Mouse (Mus musculus): ENCODE data around the gene Efna3. TPM values are rescaled to one million over a fixed set of nuclear protein-coding genes. Genes with fewer than 3 reads are reported as not detected.
A peak's percentile ranks its signal among the peaks of the same experiment; 100 is the strongest.

Gene Efna3
- polyA plus RNA-seq, 3 experiments from 2014 or later = not detected

- no peak for ATAC-seq
These were observed 40.5 kb downstream of the Efna3 start for GRCm38 (mm10) chr3:89282291-89282643.

DNA sequence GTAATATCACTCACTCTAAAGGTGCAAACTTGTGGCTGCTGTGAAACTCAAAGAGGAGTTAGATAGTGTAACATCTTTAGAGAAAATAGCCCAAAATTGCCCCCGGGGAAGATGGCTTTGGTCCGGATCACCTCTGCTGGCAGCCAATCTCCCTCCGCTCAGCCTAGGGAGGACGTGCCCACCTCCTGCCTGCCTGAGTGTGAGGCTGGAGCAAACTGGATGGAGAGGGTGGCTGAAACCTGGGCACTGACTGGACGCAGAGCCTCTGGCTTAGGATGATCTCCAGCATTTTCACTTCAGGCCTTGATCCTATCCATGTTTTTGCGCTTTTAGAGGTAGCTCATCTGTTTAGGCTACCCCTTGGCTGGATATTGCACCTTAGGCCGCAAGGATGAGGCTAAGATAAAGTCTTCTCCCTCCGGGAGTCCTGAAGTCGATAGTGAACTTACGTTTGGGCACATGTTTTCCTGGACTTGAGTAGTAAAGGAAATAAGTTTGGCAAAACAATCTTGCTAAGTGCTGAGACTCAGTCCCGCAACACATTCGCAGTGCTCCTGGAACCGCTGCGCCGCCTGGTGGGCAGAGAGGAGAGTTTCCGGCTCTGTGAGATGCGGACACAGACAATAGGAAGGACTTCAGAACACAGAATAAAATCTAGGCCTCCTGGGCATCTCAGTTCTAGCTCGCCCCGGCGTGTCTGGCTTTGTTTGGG lies 41.0 kb downstream of the Efna3 start:
- peak; percentile 72 for ATAC-seq

GRCm38 (mm10) chr3:89280606-89281511 lies 41.9 kb downstream of the Efna3 start, which contains the start of gene Efna1:
Efna1 (minus strand) TSS chr3:89281142.
- peak; percentile 33 for ATAC-seq

- no peak for ATAC-seq
These were observed 42.6 kb downstream of the Efna3 start for GRCm38 (mm10) chr3:89280050-89280605.

DNA sequence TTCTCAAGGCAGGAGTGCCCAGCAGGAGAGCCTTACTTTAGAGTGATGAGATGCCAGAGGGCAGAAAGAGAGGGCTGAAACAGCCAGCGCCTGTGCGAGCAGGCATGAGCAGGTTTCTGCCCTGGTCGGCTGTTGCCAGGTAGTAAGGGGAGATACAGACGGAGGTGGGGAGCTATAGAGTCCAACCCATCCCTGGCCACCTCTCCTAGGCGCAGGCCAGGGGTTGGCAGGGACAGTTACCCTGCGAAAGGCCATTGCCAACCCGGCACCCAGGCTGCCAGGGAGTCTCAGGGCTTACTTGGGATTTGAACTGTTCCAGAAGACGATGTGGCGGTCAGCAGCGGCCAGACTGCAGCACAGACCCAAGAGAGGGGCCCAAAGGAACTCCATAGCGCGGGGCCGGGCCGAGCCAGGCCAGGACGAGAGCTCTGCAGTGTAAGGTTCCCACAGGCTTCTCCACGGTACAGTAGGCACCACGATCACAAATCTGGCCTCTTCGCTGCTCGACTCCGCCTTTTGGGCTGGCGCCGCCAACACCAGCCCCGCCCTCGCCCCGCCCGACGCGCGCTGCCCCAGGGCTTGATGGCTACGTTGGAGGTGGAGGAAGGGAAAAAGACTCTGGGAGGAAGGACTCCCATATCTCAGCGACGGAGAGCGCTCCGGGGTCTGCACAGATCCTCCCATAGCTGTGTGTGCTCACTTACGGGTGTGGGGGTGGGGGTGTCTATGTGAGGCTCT lies 43.4 kb downstream of the Efna3 start:
- ATAC-seq = no peak

DNA sequence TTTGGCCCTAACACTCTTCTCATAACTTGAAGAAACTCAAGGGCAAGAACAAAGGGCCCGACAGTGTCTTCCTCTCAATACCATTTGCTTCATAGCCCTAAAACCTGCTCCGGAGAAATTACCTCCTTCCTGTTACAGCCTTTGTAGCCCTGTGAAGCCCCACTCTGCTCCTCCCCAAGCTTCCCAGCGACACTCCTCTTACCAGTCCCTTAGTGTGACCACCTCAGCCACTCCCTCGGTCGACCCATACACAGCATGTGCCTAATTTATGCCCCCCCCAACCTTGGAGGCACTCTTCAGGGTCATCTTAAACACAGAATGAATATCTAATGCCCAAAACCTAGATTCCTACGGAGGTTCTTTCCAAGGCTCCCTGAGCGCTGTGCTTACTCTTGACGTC lies 44.1 kb downstream of the Efna3 start:
- no peak for ATAC-seq

GRCm38 (mm10) chr3:89278107-89278506 lies 44.7 kb downstream of the Efna3 start:
- ATAC-seq = no peak

GRCm38 (mm10) chr3:89277281-89278021 lies 45.3 kb downstream of the Efna3 start:
- no peak for ATAC-seq

DNA sequence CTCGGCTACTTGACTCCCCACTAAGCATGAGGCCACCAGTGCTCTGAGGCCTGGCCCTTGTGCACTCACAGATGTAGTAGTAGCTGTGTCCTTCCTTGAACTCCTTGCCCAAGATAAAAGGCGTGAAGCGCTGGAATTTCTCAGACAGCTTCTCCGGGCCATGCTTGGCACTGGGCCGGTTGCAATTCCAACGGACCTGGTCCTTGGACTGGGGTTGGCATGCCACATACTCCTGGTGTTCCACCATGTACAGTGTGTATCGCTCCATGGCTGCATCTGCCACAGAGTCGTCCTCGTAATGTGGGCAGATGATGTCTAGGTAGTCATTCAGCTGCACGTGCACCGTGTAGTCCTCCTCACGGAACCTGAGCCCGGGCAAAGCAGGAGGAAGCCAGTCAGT lies 46.7 kb downstream of the Efna3 start:
- no peak for ATAC-seq

DNA sequence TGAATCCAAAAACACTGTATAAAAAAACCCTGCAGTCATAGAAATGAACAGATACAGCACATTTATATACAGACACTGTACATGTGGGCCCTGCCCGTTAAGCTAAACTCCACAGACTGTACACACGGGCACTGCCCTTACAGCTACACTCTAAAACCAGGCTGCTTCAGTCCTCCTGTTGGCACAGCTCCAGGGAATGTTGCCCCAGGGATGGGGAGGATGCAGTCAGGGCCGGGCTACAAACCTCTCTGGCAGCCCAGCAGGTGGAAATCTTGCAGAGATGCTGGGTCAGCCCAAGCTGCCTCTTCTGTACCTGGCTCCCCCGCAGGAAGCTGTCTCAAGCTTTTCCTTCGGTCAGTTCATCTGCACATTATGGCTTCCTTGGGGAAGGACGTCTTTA lies 51.0 kb downstream of the Efna3 start:
- no peak for ATAC-seq

DNA sequence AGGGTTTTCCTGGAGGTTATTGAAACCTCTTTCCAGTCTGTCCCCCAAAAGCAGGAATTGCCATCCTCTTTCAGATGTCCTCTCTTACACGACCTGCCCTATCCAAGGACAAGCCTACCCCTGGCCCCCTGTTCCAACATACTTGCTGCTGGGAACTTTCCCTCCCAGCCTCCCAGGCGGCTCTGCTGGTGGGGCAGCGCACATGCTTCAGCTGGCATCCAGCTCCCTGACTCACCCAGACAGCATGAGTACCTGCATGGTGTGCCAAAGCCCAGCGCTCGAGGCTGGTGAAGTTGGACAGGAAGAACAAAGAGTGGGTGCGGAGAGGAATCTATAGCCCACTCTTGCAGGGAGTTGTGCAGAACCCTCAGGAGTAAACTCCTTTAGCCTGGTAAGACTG lies 51.9 kb downstream of the Efna3 start:
- no peak for ATAC-seq

- peak; percentile 77 for ATAC-seq
These were observed 52.6 kb downstream of the Efna3 start, which contains the start of gene Slc50a1 for GRCm38 (mm10) chr3:89270051-89270755. Slc50a1 (minus strand) TSS chr3:89270570.

GRCm38 (mm10) chr3:89268916-89269315 lies 53.8 kb downstream of the Efna3 start:
- ATAC-seq = no peak

- peak; percentile 93 for ATAC-seq
These were observed 56.3 kb downstream of the Efna3 start for GRCm38 (mm10) chr3:89266439-89266893.

Other genes with a start within 250 kb of the Efna3 start
- 10 to 100 TPM; 57.4 to 78.0 (median 68.9) TPM for gene Rusc1, start 229.7 kb downstream of the Efna3 start, polyA plus RNA-seq (2017; shearing (Covaris generic))
- gene Gm43738, start 221.9 kb downstream of the Efna3 start, polyA plus RNA-seq (2017; shearing (Covaris generic)) = not detected
- gene Fdps, start 221.0 kb downstream of the Efna3 start, polyA plus RNA-seq (2017; shearing (Covaris generic)) = 10 to 100 TPM; 46.3 to 92.3 (median 78.1) TPM
- not detected for gene Pklr, start 186.8 kb downstream of the Efna3 start, polyA plus RNA-seq (2017; shearing (Covaris generic))
- gene Hcn3, start 162.8 kb downstream of the Efna3 start, polyA plus RNA-seq (2017; shearing (Covaris generic)) = 1 to 10 TPM in 2 of 3 experiments, not detected in 1; 1.3 TPM
- gene Clk2, start 158.2 kb downstream of the Efna3 start, polyA plus RNA-seq (2017; shearing (Covaris generic)) = 10 to 100 TPM; 12.5 to 29.0 (median 24.7) TPM
- gene Scamp3, start 145.5 kb downstream of the Efna3 start, polyA plus RNA-seq (2017; shearing (Covaris generic)) = 100 to 1,000 TPM; 168 to 216 (median 185) TPM
- gene Fam189b, start 139.8 kb downstream of the Efna3 start, polyA plus RNA-seq (2017; shearing (Covaris generic)) = 100 to 1,000 TPM; 132 to 223 (median 213) TPM
- gene Gba, start 120.0 kb downstream of the Efna3 start, polyA plus RNA-seq (2017; shearing (Covaris generic)) = 10 to 100 TPM; 63.7 to 86.1 (median 85.1) TPM
- gene Thbs3, start 107.8 kb downstream of the Efna3 start, polyA plus RNA-seq (2017; shearing (Covaris generic)) = 1 to 10 TPM in 2 of 3 experiments, under 1 TPM in 1; 0.48 to 3.3 (median 2.7) TPM
- gene Mtx1, start 95.9 kb downstream of the Efna3 start, polyA plus RNA-seq (2017; shearing (Covaris generic)) = 100 to 1,000 TPM in 1 of 3 experiments, 10 to 100 TPM in 2; 77.7 to 112 (median 94.3) TPM
- gene Muc1, start 93.9 kb downstream of the Efna3 start, polyA plus RNA-seq (2017; shearing (Covaris generic)) = 1 to 10 TPM; 1.6 to 2.5 (median 1.8) TPM
- 100 to 1,000 TPM; 271 to 458 (median 303) TPM for gene Krtcap2, start 77.0 kb downstream of the Efna3 start, polyA plus RNA-seq (2017; shearing (Covaris generic))
- gene Trim46, start 76.7 kb downstream of the Efna3 start, polyA plus RNA-seq (2017; shearing (Covaris generic)) = 1 to 10 TPM; 2.6 to 5.5 (median 3.4) TPM
- gene Dpm3, start 63.6 kb downstream of the Efna3 start, polyA plus RNA-seq (2017; shearing (Covaris generic)) = 100 to 1,000 TPM; 115 to 155 (median 137) TPM
- 100 to 1,000 TPM; 152 to 315 (median 248) TPM for gene Slc50a1, start 52.4 kb downstream of the Efna3 start, polyA plus RNA-seq (2017; shearing (Covaris generic))
- gene Efna1, start 41.8 kb downstream of the Efna3 start, polyA plus RNA-seq (2017; shearing (Covaris generic)) = not detected
- gene Efna4, start 15.1 kb upstream of the Efna3 start, polyA plus RNA-seq (2017; shearing (Covaris generic)) = under 1 TPM in 2 of 3 experiments, not detected in 1; 0.49 to 0.59 TPM
- 10 to 100 TPM in 2 of 3 experiments, 1 to 10 TPM in 1; 6.8 to 11.1 (median 10.8) TPM for gene Adam15, start 27.0 kb upstream of the Efna3 start, polyA plus RNA-seq (2017; shearing (Covaris generic))
- under 1 TPM in 2 of 3 experiments, not detected in 1; 0.20 to 0.54 TPM for gene Dcst2, start 39.0 kb upstream of the Efna3 start, polyA plus RNA-seq (2017; shearing (Covaris generic))
- gene Dcst1, start 42.3 kb upstream of the Efna3 start, polyA plus RNA-seq (2017; shearing (Covaris generic)) = under 1 TPM; 0.40 to 0.88 (median 0.71) TPM
- gene Zbtb7b, start 71.8 kb upstream of the Efna3 start, polyA plus RNA-seq (2017; shearing (Covaris generic)) = 10 to 100 TPM; 11.1 to 16.2 (median 11.4) TPM
- under 1 TPM in 1 of 3 experiments, not detected in 2; 0.38 TPM for gene Lenep, start 79.8 kb upstream of the Efna3 start, polyA plus RNA-seq (2017; shearing (Covaris generic))
- 10 to 100 TPM; 43.1 to 63.7 (median 57.5) TPM for gene Flad1, start 88.9 kb upstream of the Efna3 start, polyA plus RNA-seq (2017; shearing (Covaris generic))
- gene Cks1b, start 95.4 kb upstream of the Efna3 start, polyA plus RNA-seq (2017; shearing (Covaris generic)) = 100 to 1,000 TPM in 1 of 3 experiments, 10 to 100 TPM in 2; 23.3 to 176 (median 34.8) TPM
- 10 to 100 TPM; 31.2 to 34.1 (median 33.7) TPM for gene Shc1, start 95.5 kb upstream of the Efna3 start, polyA plus RNA-seq (2017; shearing (Covaris generic))
- 1 to 10 TPM; 9.0 to 9.6 (median 9.5) TPM for gene Pygo2, start 107.2 kb upstream of the Efna3 start, polyA plus RNA-seq (2017; shearing (Covaris generic))
- gene Pbxip1, start 113.7 kb upstream of the Efna3 start, polyA plus RNA-seq (2017; shearing (Covaris generic)) = 10 to 100 TPM; 41.1 to 46.1 (median 42.2) TPM
- 10 to 100 TPM; 34.8 to 40.5 (median 39.0) TPM for gene Pmvk, start 131.6 kb upstream of the Efna3 start, polyA plus RNA-seq (2017; shearing (Covaris generic))
- gene Kcnn3, start 197.2 kb upstream of the Efna3 start, polyA plus RNA-seq (2017; shearing (Covaris generic)) = not detected